Mouse (Mus musculus) heart, embryonic 11.5 days (tissue): Measurements from ENCODE around the gene Pkn2. TPM values are rescaled to one million over a fixed set of nuclear protein-coding genes. Genes with fewer than 3 reads are reported as not detected.

Experiments
- ATAC-seq: fragments of 200-750 bp; cut with Nextera tagmentation; replicated peaks from 2 replicates; pipeline ENCODE4 v1.8.0; 2017; ENCODE audit warnings: moderate library complexity; ENCODE audit not compliant: insufficient number of reproducible peaks, low FRiP score, low TSS enrichment
- H3K27ac ChIP-seq: fragments of 300-500 bp; sonication (generic); 2 replicates; pipeline ENCODE4 v1.5.1; 2014; ENCODE audit warnings: mild to moderate bottlenecking, low read depth, low read length
- H3K27me3 ChIP-seq: fragments of 300-500 bp; sonication (generic); 2 replicates; pipeline ENCODE4 v1.6.1; 2014; ENCODE audit warnings: mild to moderate bottlenecking, low read length, mixed read lengths; ENCODE audit not compliant: control insufficient read depth, insufficient read depth
- H3K36me3 ChIP-seq: fragments of 300-500 bp; sonication (generic); 2 replicates; pipeline ENCODE4 v1.6.1; 2014; ENCODE audit warnings: mild to moderate bottlenecking, low read length, moderate library complexity, mixed read lengths; ENCODE audit not compliant: control insufficient read depth, insufficient read depth
- H3K4me1 ChIP-seq: fragments of 300-500 bp; sonication (generic); 2 replicates; pipeline ENCODE4 v1.6.1; 2014; ENCODE audit warnings: low read length; ENCODE audit not compliant: control insufficient read depth, insufficient read depth
- H3K4me2 ChIP-seq: fragments of 300-500 bp; sonication (generic); 2 replicates; pipeline ENCODE4 v1.6.1; 2014; ENCODE audit warnings: mild to moderate bottlenecking, moderate library complexity
- H3K4me3 ChIP-seq: fragments of 300-500 bp; sonication (generic); 2 replicates; pipeline ENCODE4 v1.5.1; 2014; ENCODE audit warnings: low read depth, low read length
- H3K9ac ChIP-seq: fragments of 300-500 bp; sonication (generic); 2 replicates; pipeline ENCODE4 v1.6.1; 2014; ENCODE audit warnings: mild to moderate bottlenecking, low read depth, low read length, moderate library complexity
- H3K9me3 ChIP-seq: fragments of 300-500 bp; sonication (generic); replicated peaks from 2 replicates; pipeline ENCODE4 v1.6.1; 2016; ENCODE audit warnings: low read length; ENCODE audit not compliant: control insufficient read depth
- WGBS: fragments of 180-500 bp; shearing (Covaris S2); extraction: QIAGEN DNeasy Blood & Tissue Kit; methylation state at CpG from one replicate; pipeline ENCODE4 v1.1.7; 2014; ENCODE audit not compliant: insufficient replicate concordance; 5-methylcytosine and 5-hydroxymethylcytosine counted together
- polyA plus RNA-seq: library from polyadenylated mRNA; unstranded; fragments of >200 nt; fragmentation: Nextera tagmentation; extraction: Ambion mirVana; gene quantifications from 2 replicates; pipeline ENCODE4 v1.2.1, GENCODE M21; 2014

The Pkn2 gene
- polyA plus RNA-seq, 1 experiment from 2014 or later: 41.8 TPM

DNA sequence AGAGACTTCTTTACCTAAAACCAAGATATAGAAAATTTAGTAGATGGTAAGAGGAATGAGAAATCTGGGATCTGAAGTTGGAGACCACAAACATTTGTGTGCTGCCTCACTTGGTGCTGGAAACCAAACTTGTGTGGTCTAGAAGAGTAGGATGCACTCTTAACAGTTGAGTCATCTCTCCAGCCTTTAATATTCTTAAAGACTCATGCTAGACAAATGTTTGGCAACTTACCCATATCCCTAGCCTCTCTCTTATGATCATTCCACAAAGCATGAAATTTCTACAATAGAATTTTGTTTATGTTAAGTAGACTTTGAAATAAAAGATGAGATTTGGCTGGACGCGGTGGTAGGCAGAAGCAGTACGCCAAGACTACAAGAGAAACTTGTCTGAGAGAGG lies 64.3 kb downstream of the Pkn2 start:
- no peaks in the 10 kb centered on the region for H3K4me1 ChIP-seq
- no peaks in the 10 kb centered on the region for H3K9me3 ChIP-seq
- H3K27me3 ChIP-seq: no peaks in the 10 kb centered on the region
- no peak overlapping the region for H3K9ac ChIP-seq
- no peak for ATAC-seq
- no peak overlapping the region for H3K4me3 ChIP-seq
- WGBS: 94% methylated on average over 3 of the region's 3 CpGs
- H3K4me2 ChIP-seq: no peak overlapping the region
- 0 out of 2 replicates have a peak, but pooled peaks cover 2% of the 10 kb centered on the region for H3K36me3 ChIP-seq
- no peak overlapping the region for H3K27ac ChIP-seq

DNA sequence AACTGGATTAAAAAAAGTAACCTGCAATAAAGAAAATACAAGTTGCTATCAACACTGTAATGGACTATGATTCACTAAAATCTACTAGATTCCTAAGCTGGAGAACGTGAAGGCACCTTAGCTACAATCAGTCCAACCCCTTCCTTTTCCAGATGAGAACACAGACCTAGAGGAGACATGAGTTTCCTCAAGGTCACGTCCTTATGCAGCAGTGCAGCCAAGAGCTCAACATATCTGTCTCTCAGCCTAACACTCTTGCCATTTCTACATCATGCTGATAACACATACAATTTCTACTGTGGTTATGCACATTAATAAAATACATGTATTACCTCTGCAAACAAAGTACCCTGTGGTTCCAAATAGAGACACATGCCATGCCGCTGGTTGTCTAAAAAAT lies 70.2 kb downstream of the Pkn2 start:
- Histone ChIP-seq H3K27me3 (no peaks in the 10 kb centered on the region), H3K4me3 (no peak overlapping the region), H3K36me3 (peaks cover 5% of the 10 kb centered on the region; the same call in 1 of the 2 replicates), H3K4me2 (no peak overlapping the region), H3K27ac (no peak overlapping the region), H3K9ac (no peak overlapping the region), H3K9me3 (no peaks in the 10 kb centered on the region), H3K4me1 (no peaks in the 10 kb centered on the region; the same call in 1 of the 2 replicates)
- ATAC-seq: no peak
- WGBS: 64% methylated on average over 3 of the region's 3 CpGs

DNA sequence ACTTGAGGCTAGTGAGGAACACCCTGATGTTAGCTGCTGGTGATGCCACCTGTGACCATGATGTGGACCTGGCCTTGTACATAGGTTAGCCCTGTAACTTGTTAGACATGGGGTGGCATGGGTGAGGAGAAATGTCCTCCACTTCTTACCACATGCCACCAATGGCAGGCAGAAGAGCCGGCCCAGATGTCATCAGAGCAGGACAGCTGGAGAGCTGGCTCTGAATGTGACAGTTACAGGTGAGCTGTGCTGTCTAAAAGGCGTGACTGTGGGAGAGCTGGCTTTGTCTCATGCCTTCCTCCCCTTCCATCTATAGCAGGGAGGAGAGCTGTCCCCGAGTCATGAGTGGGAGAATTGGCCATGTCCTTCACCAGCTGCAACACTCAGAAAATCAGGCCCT lies 86.2 kb downstream of the Pkn2 start:
- WGBS: 85% methylated on average over 3 of the region's 3 CpGs
- Histone ChIP-seq H3K4me3 (no peak overlapping the region), H3K36me3 (peaks cover 19% of the 10 kb centered on the region), H3K9me3 (no peaks in the 10 kb centered on the region), H3K4me1 (no peaks in the 10 kb centered on the region), H3K9ac (no peak overlapping the region), H3K4me2 (no peak overlapping the region), H3K27me3 (no peaks in the 10 kb centered on the region), H3K27ac (no peak overlapping the region)
- ATAC-seq: no peak

DNA sequence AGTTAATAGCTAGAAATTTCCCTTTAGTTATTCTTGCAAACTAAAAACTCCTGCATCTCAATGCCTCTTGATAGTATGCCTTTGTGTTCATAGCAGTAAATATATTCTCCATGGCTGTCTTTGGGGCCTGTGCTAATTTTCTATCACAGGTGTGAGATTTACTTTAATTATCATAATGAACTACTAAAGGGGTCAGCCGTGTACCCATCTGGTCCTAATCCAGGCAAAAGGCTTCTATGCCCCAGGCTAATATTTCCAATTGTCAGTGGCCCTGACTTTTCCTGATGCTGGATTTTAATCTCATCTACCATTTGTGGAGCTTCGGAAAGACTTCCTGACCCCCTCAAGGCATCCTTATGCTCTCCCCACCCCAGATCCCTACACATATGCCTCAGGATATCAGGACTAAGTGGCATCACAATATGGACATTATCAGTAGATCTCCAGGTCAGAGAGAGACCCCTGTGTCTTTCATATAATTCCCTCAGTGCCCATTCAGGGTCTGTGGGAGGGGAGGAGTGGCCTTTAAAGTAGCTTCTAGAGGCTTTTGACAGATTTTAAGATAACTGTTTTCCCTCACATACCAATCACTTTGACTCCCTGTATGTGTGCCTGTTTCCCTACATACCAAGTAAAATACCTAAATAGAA lies 95.3 kb downstream of the Pkn2 start:
- Histone ChIP-seq H3K27ac (no peak overlapping the region), H3K4me3 (no peak overlapping the region), H3K27me3 (no peaks in the 10 kb centered on the region), H3K4me2 (no peak overlapping the region), H3K9ac (no peak overlapping the region), H3K9me3 (no peaks in the 10 kb centered on the region), H3K4me1 (no peaks in the 10 kb centered on the region), H3K36me3 (peaks cover 9% of the 10 kb centered on the region; the same call in 1 of the 2 replicates)
- no peak for ATAC-seq
- WGBS: 62% methylated on average over 2 of the region's 2 CpGs

DNA sequence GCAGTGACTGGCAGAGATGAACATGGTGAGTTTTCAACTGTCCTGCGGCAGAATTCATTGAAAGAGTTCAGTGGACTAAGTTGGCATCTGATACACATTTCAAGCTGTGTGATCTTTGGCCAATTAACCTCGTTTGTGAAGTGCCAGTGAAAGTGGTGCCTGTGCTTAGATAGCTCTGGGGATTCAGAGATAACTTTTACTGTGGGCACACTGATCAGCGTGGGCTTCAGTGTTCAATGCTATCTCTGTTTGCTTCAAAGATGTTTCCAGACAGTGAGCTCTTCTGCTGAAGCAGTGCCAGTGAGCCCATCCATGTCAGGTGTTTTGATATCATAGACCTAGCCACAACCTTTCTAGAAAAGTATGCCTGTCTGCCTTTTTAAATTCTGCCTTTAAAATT lies 104.6 kb downstream of the Pkn2 start:
- 62% methylated on average over 3 of the region's 3 CpGs for WGBS
- no peak overlapping the region for H3K27ac ChIP-seq
- H3K9me3 ChIP-seq: no peaks in the 10 kb centered on the region
- peaks cover 14% of the 10 kb centered on the region for H3K36me3 ChIP-seq
- ATAC-seq: no peak
- H3K4me2 ChIP-seq: no peak overlapping the region
- H3K9ac ChIP-seq: no peak overlapping the region
- H3K27me3 ChIP-seq: no peaks in the 10 kb centered on the region
- peaks cover 3% of the 10 kb centered on the region; the same call in 1 of the 2 replicates for H3K4me1 ChIP-seq
- H3K4me3 ChIP-seq: no peak overlapping the region

DNA sequence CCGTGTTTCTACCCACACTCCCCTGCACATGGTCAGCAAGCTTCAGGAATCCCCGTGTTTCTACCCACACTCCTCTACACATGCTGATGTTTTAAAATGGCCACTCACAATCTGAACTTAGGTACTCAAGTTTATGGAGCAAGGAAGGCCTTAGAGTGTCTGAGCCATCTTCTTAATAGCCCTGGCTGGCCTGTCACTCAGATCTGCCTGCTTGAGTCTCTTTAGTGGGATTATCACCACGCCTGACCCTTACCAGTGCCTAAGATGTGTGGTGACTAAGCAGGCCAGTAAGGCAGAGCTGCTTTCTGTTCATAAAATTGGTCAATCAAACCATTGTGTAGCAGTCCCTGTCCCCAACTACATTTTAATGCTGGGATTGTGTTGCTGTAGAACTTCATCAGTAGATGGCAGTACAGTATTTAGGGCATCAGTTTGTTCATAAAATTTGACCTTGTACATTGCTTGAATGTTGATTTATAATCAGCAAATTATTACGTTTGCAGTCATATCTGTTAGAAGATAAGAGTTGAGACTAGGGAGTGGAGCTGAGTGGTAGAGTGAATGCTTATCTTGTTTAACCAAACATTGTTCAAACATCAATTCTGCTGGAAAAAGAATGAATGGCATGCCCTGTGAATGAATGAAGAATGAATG lies 108.1 kb downstream of the Pkn2 start:
- WGBS: 57% methylated on average over 4 of the region's 4 CpGs
- Histone ChIP-seq H3K4me2 (no peak overlapping the region), H3K36me3 (no peaks in the 10 kb centered on the region), H3K9ac (no peak overlapping the region), H3K9me3 (no peaks in the 10 kb centered on the region), H3K4me3 (no peak overlapping the region), H3K4me1 (peaks cover 6% of the 10 kb centered on the region; the same call in 1 of the 2 replicates), H3K27ac (no peak overlapping the region), H3K27me3 (no peaks in the 10 kb centered on the region)
- ATAC-seq: no peak

DNA sequence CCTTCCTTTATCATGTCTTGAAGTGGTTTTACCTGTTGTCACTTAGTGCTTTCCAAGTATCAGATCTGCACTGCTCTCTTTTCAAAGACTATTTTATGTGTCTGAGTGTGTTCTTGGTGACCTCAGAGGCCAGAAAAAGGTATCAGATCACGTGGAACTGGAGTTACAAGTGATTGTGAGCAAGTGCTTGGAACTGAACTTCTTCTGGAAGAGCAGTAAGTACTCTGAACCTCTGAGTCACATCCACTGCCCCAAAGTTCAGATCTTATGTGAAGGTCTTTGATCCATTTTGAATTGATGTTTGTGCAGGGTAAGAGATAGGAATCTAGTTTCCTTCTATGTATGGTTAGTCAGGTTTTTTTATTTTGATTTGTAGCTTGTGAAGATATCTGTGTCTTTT lies 111.3 kb downstream of the Pkn2 start:
- H3K9me3 ChIP-seq: no peaks in the 10 kb centered on the region
- ATAC-seq: no peak
- no peaks in the 10 kb centered on the region for H3K27me3 ChIP-seq
- H3K27ac ChIP-seq: no peak overlapping the region
- H3K9ac ChIP-seq: no peak overlapping the region
- no peak overlapping the region for H3K4me3 ChIP-seq
- H3K36me3 ChIP-seq: no peaks in the 10 kb centered on the region
- peaks cover 12% of the 10 kb centered on the region; the same call in 1 of the 2 replicates for H3K4me1 ChIP-seq
- WGBS: 36% methylated on average over 1 of the region's 1 CpGs
- no peak overlapping the region for H3K4me2 ChIP-seq

DNA sequence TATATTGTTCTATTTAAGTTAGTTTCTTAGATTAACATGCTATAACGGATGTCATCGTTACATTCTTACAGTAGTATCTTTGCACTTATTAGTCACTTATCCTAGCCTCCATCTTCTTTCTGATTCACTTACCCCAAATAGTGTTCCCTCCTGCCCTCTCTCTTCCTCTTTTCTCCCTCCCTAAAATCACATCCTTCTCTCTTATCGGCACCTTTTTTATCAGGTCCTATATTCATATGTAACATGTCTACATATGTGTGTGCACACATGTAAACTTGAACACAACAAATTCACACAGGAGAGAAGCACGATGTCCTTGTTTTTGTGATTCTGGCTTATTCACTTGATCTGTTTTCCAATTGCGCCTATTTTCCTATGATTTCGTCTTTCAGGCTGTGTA lies 113.3 kb downstream of the Pkn2 start:
- no peak for ATAC-seq
- 93% methylated on average over 6 of the region's 6 CpGs for WGBS
- H3K36me3 ChIP-seq: no peaks in the 10 kb centered on the region
- no peaks in the 10 kb centered on the region for H3K9me3 ChIP-seq
- no peak overlapping the region for H3K27ac ChIP-seq
- H3K4me1 ChIP-seq: peaks cover 10% of the 10 kb centered on the region; the same call in 1 of the 2 replicates
- no peaks in the 10 kb centered on the region for H3K27me3 ChIP-seq
- H3K9ac ChIP-seq: no peak overlapping the region
- no peak overlapping the region for H3K4me2 ChIP-seq
- H3K4me3 ChIP-seq: no peak overlapping the region

DNA sequence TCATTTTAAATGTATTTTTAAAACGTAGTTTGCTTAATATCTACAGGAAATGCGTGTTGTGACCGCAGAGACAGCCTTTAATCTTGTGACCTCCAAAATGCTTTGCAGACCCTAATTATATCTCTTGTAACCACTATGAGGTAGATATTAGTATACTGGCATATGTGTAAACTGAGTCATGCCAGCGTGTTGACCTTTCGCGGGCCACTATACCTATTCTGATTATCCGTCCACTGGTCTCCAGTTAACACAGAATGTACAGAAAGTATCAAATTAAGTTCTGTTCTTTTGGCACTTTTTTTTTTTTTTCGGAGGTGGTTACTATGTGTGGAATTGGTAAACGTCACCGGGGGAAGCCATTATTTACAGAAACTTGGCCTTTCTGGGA lies 116.0 kb downstream of the Pkn2 start:
- no peaks in the 10 kb centered on the region for H3K9me3 ChIP-seq
- no peaks in the 10 kb centered on the region for H3K36me3 ChIP-seq
- peaks cover 10% of the 10 kb centered on the region; the same call in 1 of the 2 replicates for H3K4me1 ChIP-seq
- peak overlapping the region; percentile 77 for H3K4me3 ChIP-seq
- no peak for ATAC-seq
- WGBS: 25% methylated on average over 10 of the region's 10 CpGs
- H3K27me3 ChIP-seq: no peaks in the 10 kb centered on the region
- no peak overlapping the region for H3K27ac ChIP-seq
- peak overlapping the region; percentile 91 for H3K9ac ChIP-seq
- H3K4me2 ChIP-seq: peak overlapping the region; percentile 64
